Mouse (Mus musculus) forebrain, embryonic 12.5 days (tissue): ENCODE data around the gene Stxbp6. TPM values are rescaled to one million over a fixed set of nuclear protein-coding genes. Genes with fewer than 3 reads are reported as not detected.
"Not testable (repeated sequence)": the region's sequence is repeated elsewhere in the genome, so short reads cannot be mapped to it uniquely, and the experiment has no call there.

Experiments used
- ATAC-seq: fragments of 200-750 bp; cut with Nextera tagmentation; 2 replicates; pipeline ENCODE4 v1.8.0; 2017; ENCODE audit warnings: moderate TSS enrichment; ENCODE audit not compliant: low FRiP score
- H3K27ac ChIP-seq: fragments of 300-500 bp; sonication (generic); 2 replicates; pipeline ENCODE4 v1.5.1; 2016; ENCODE audit warnings: mild to moderate bottlenecking
- H3K27me3 ChIP-seq: fragments of 300-500 bp; sonication (generic); 2 replicates; pipeline ENCODE4 v1.6.1; 2016; ENCODE audit warnings: mild to moderate bottlenecking
- H3K36me3 ChIP-seq: fragments of 300-500 bp; sonication (generic); replicated peaks from 2 replicates; pipeline ENCODE4 v1.6.1; 2016; ENCODE audit warnings: mild to moderate bottlenecking
- H3K4me1 ChIP-seq: fragments of 300-500 bp; sonication (generic); 2 replicates; pipeline ENCODE4 v1.6.1; 2016
- H3K4me2 ChIP-seq: fragments of 300-500 bp; sonication (generic); 2 replicates; pipeline ENCODE4 v1.6.1; 2016; ENCODE audit warnings: mild to moderate bottlenecking, moderate library complexity
- H3K4me3 ChIP-seq: fragments of 300-500 bp; sonication (generic); replicated peaks from 2 replicates; pipeline ENCODE4 v1.5.1; 2016; ENCODE audit warnings: mild to moderate bottlenecking
- H3K9ac ChIP-seq: fragments of 300-500 bp; sonication (generic); 2 replicates; pipeline ENCODE4 v1.6.1; 2016; ENCODE audit warnings: mild to moderate bottlenecking
- H3K9me3 ChIP-seq: fragments of 300-500 bp; sonication (generic); 2 replicates; pipeline ENCODE4 v1.6.1; 2016
- WGBS: fragments of 180-500 bp; shearing (Covaris S2); methylation state at CpG from one replicate; pipeline ENCODE4 v1.1.7; 2016; 5-methylcytosine and 5-hydroxymethylcytosine counted together
- polyA plus RNA-seq: library from polyadenylated mRNA; unstranded; fragments of >200 nt; fragmentation: Nextera tagmentation; extraction: Ambion mirVana; gene quantifications from 2 replicates; pipeline ENCODE4 v1.2.1, GENCODE M21; 2016

Gene Stxbp6
- polyA plus RNA-seq, 1 experiment from 2014 or later = 11.8 TPM

- Histone ChIP-seq H3K4me1 (peaks cover 3% of the 10 kb centered on the region; the same call in 1 of the 2 replicates), H3K27me3 (no peaks in the 10 kb centered on the region), H3K9me3 (no peaks in the 10 kb centered on the region), H3K36me3 (no peaks in the 10 kb centered on the region), H3K4me3 (no peak overlapping the region), H3K4me2 (no peak overlapping the region), H3K9ac (no peak overlapping the region), H3K27ac (no peak overlapping the region)
- WGBS = 83% methylated on average over 5 of the region's 5 CpGs
- no peak for ATAC-seq
Observed at GRCm38 (mm10) chr12:45052860-45053259, 21.6 kb downstream of the Stxbp6 start.

GRCm38 (mm10) chr12:45049894-45050293, 24.6 kb downstream of the Stxbp6 start:
- H3K4me1 ChIP-seq = peaks cover 7% of the 10 kb centered on the region; the same call in 1 of the 2 replicates
- no peaks in the 10 kb centered on the region for H3K9me3 ChIP-seq
- no peak overlapping the region for H3K9ac ChIP-seq
- H3K27me3 ChIP-seq = no peaks in the 10 kb centered on the region
- H3K4me3 ChIP-seq = no peak overlapping the region
- H3K27ac ChIP-seq = no peak overlapping the region
- no peak for ATAC-seq
- 59% methylated on average over 9 of the region's 9 CpGs for WGBS
- no peak overlapping the region for H3K4me2 ChIP-seq
- no peaks in the 10 kb centered on the region for H3K36me3 ChIP-seq

GRCm38 (mm10) chr12:45047711-45048110, 26.8 kb downstream of the Stxbp6 start:
- not testable (repeated sequence) for H3K4me2 ChIP-seq, H3K27ac ChIP-seq, H3K36me3 ChIP-seq, ATAC-seq, H3K9me3 ChIP-seq, H3K4me1 ChIP-seq, H3K4me3 ChIP-seq, H3K9ac ChIP-seq, H3K27me3 ChIP-seq
- WGBS = 21% methylated on average over 9 of the region's 9 CpGs

DNA sequence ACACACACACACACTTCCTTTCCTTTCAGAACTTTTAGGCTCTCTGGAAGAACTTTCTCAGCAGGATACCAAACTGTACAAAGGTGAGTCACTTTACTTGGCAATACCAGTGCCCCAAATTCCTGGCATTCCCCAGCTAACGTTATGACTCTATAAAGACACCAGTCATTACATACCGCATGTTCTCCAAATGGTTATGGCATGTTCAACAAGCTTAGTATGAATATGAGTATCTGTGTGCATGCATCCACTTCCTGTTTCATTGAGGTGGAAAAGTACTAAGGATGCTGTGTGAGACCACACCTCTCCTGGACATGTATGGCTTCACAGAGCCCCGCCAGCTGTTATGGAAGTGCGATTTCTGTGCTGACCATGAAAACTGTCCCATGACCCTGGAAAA, 27.3 kb downstream of the Stxbp6 start:
- Histone ChIP-seq H3K9ac (no peak overlapping the region), H3K4me3 (no peak overlapping the region), H3K27ac (no peak overlapping the region), H3K27me3 (no peaks in the 10 kb centered on the region), H3K4me1 (peaks cover 14% of the 10 kb centered on the region), H3K4me2 (no peak overlapping the region), H3K9me3 (no peaks in the 10 kb centered on the region), H3K36me3 (no peaks in the 10 kb centered on the region)
- ATAC-seq = no peak
- 74% methylated on average over 4 of the region's 4 CpGs for WGBS

DNA sequence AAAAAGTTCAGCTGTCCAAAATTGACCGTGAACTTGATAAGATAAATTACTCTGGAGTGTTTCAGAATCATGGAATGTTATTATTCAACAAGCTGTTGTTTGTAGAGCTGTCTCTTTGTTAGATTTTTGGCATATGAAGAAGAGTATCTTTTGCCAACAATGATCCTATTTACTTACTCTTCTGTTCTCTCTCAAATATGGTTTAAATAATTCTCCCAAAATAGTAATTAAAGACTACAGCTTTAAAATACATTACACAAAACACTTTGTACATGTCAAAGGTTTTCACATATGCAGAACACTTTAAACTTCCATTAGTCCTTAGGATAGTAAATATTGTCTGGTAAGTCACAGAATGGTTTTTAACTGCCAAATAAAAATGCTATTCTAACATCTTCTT, 29.9 kb downstream of the Stxbp6 start:
- no peak for ATAC-seq
- Histone ChIP-seq H3K9ac (no peak overlapping the region), H3K27ac (no peak overlapping the region), H3K36me3 (no peaks in the 10 kb centered on the region), H3K4me2 (no peak overlapping the region), H3K4me3 (no peak overlapping the region), H3K9me3 (no peaks in the 10 kb centered on the region), H3K4me1 (peaks cover 10% of the 10 kb centered on the region), H3K27me3 (no peaks in the 10 kb centered on the region)
- WGBS = 79% methylated on average over 1 of the region's 1 CpGs

- ATAC-seq = peak; percentile 55; the same call in 1 of the 2 replicates
- 34% methylated on average over 10 of the region's 10 CpGs for WGBS
- no peak overlapping the region for H3K27ac ChIP-seq
- H3K36me3 ChIP-seq = no peaks in the 10 kb centered on the region
- no peaks in the 10 kb centered on the region for H3K9me3 ChIP-seq
- H3K4me1 ChIP-seq = peaks cover 10% of the 10 kb centered on the region
- no peak overlapping the region for H3K9ac ChIP-seq
- no peak overlapping the region for H3K4me3 ChIP-seq
- no peaks in the 10 kb centered on the region for H3K27me3 ChIP-seq
- no peak overlapping the region for H3K4me2 ChIP-seq
Observed at GRCm38 (mm10) chr12:45042591-45043091, 31.9 kb downstream of the Stxbp6 start.

DNA sequence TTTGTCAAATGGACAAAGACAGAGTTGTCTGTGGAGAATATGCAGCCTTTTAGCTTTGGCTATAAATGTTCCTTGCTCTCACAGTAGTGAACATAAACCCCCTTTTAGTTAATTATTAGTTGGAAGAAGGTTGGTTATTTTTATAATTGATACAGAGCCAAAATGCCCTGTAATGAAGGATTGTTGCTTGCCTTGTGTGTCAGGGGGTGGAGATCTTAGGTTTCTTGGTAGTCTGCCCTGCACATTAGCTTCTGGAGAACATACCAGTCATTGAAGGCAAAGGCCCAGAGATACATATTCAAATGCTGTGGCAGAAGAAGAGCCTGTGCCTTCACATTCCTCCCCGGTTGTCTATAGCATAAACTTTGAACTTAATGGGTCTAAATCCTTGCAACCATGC, 37.0 kb downstream of the Stxbp6 start:
- 81% methylated on average over 1 of the region's 1 CpGs for WGBS
- H3K4me2 ChIP-seq = no peak overlapping the region
- H3K4me3 ChIP-seq = no peak overlapping the region
- no peak overlapping the region for H3K9ac ChIP-seq
- H3K4me1 ChIP-seq = peaks cover 2% of the 10 kb centered on the region
- H3K27me3 ChIP-seq = no peaks in the 10 kb centered on the region
- H3K27ac ChIP-seq = no peak overlapping the region
- no peaks in the 10 kb centered on the region for H3K9me3 ChIP-seq
- ATAC-seq = no peak
- no peaks in the 10 kb centered on the region for H3K36me3 ChIP-seq

- no peaks in the 10 kb centered on the region for H3K9me3 ChIP-seq
- no peaks in the 10 kb centered on the region for H3K36me3 ChIP-seq
- H3K27me3 ChIP-seq = no peaks in the 10 kb centered on the region
- no peak overlapping the region for H3K9ac ChIP-seq
- 59% methylated on average over 4 of the region's 4 CpGs for WGBS
- no peak for ATAC-seq
- H3K27ac ChIP-seq = no peak overlapping the region
- H3K4me1 ChIP-seq = no peaks in the 10 kb centered on the region
- H3K4me3 ChIP-seq = no peak overlapping the region
- no peak overlapping the region for H3K4me2 ChIP-seq
Observed at GRCm38 (mm10) chr12:45037091-45037490, 37.4 kb downstream of the Stxbp6 start.

- no peak for ATAC-seq
- Histone ChIP-seq H3K36me3 (no peaks in the 10 kb centered on the region), H3K9me3 (no peaks in the 10 kb centered on the region), H3K27ac (no peak overlapping the region), H3K9ac (no peak overlapping the region), H3K4me1 (no peaks in the 10 kb centered on the region), H3K4me2 (no peak overlapping the region), H3K4me3 (no peak overlapping the region), H3K27me3 (no peaks in the 10 kb centered on the region)
- 87% methylated on average over 3 of the region's 3 CpGs for WGBS
Observed at GRCm38 (mm10) chr12:45030681-45031080, 43.8 kb downstream of the Stxbp6 start.

GRCm38 (mm10) chr12:45026347-45026746, 48.2 kb downstream of the Stxbp6 start:
- 75% methylated on average over 1 of the region's 1 CpGs for WGBS
- Histone ChIP-seq H3K4me3 (no peak overlapping the region), H3K9me3 (no peaks in the 10 kb centered on the region), H3K27ac (no peak overlapping the region), H3K4me1 (no peaks in the 10 kb centered on the region), H3K36me3 (no peaks in the 10 kb centered on the region), H3K4me2 (no peak overlapping the region), H3K27me3 (no peaks in the 10 kb centered on the region), H3K9ac (no peak overlapping the region)
- no peak for ATAC-seq

GRCm38 (mm10) chr12:45020018-45020417, 54.5 kb downstream of the Stxbp6 start:
- WGBS = 44% methylated on average over 3 of the region's 3 CpGs
- H3K27ac ChIP-seq = no peak overlapping the region
- peaks cover 5% of the 10 kb centered on the region; the same call in 1 of the 2 replicates for H3K4me1 ChIP-seq
- peak; percentile 51; the same call in 1 of the 2 replicates for ATAC-seq
- no peaks in the 10 kb centered on the region for H3K27me3 ChIP-seq
- H3K9me3 ChIP-seq = no peaks in the 10 kb centered on the region
- no peak overlapping the region for H3K4me2 ChIP-seq
- no peak overlapping the region for H3K9ac ChIP-seq
- no peaks in the 10 kb centered on the region for H3K36me3 ChIP-seq
- H3K4me3 ChIP-seq = no peak overlapping the region

DNA sequence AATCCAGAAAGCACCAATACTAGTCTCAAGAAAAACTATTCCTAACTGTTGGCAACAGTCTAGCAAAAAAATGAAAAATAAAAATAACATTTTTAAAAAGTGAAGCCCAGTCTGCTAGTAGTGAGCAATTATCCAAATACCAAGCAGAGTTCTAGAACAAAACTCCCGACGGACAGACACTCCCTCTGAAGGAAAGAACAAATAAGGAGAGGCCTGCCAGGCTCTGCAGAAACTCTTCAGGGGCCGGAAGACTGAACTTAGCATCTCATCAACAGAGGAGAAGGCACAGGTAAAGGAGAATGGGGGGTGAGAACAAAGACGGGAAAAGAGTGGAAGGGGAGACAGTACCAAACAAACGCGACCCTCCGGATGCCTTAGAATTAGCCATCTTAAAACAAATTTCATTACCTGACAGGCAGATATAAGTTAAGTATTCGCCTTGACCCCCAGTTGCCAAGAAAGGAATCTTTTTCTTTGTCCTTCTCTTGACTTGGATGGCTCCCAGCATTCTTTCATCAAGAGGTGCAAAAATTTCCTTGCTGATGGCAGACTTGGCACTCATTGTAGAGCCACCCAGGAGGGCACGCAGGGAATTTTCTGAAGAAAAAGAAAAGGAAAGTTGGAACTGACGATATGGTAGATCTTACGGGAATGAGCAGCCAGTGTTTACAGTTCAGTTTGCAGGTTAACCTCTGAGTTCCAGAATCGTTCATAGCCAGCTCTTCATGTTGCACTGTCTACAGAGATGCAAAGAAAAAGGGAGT, 55.3 kb downstream of the Stxbp6 start:
- Histone ChIP-seq H3K4me2 (no peak overlapping the region), H3K9me3 (no peaks in the 10 kb centered on the region), H3K27ac (no peak overlapping the region), H3K36me3 (no peaks in the 10 kb centered on the region), H3K9ac (no peak overlapping the region), H3K4me3 (no peak overlapping the region), H3K4me1 (peaks cover 5% of the 10 kb centered on the region; the same call in 1 of the 2 replicates), H3K27me3 (no peaks in the 10 kb centered on the region)
- 81% methylated on average over 12 of the region's 12 CpGs for WGBS
- no peak for ATAC-seq

DNA sequence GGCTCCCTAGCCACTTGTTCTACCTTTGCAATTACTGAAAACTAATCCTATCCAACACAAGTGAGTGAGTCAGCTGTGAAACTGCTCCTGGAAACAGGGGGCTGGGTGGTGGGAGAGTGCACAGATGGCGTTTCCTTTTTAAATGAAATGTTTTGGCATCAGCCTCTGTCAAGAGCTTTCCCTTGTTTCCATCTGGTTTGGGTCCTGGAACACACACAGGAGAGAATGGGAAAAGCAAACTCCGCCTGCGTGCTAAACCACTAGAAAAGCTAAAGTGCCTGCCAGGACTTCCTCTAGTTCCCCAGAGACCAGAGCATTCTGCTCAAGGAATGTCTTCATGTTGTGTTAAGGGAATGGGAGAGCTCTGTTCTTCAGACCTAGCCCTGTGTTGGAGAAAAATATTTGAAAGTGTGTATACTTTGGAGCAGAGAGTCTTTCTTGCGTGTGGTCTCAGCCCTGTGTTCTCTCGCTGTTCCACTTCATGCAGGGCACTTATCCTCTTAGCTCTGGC, 61.2 kb downstream of the Stxbp6 start:
- Histone ChIP-seq H3K27me3 (no peaks in the 10 kb centered on the region), H3K9ac (no peak overlapping the region), H3K27ac (no peak overlapping the region), H3K36me3 (no peaks in the 10 kb centered on the region), H3K4me1 (peaks cover 2% of the 10 kb centered on the region; the same call in 1 of the 2 replicates), H3K4me3 (no peak overlapping the region), H3K9me3 (no peaks in the 10 kb centered on the region), H3K4me2 (no peak overlapping the region)
- WGBS = 54% methylated on average over 5 of the region's 5 CpGs
- peak; percentile 36; the same call in 1 of the 2 replicates for ATAC-seq
